Mouse (Mus musculus) cortical plate, adult 2 months (tissue): ENCODE data around the gene Kif28.

Source experiments
- CTCF ChIP-seq: fragments of 200-500 bp; IDR thresholded peaks from 2 replicates; pipeline ENCODE4 v1.5.1; 2011; ENCODE audit warnings: mild to moderate bottlenecking, control low read depth, low read length; ENCODE audit not compliant: insufficient read depth; ENCODE audit errors: extremely low read depth
- POLR2A ChIP-seq: fragments of 200-500 bp; IDR thresholded peaks from 2 replicates; pipeline ENCODE4 v1.6.1; 2011; ENCODE audit warnings: mild to moderate bottlenecking, low read length, control low read depth; ENCODE audit not compliant: insufficient read depth; ENCODE audit errors: extremely low read depth

DNA sequence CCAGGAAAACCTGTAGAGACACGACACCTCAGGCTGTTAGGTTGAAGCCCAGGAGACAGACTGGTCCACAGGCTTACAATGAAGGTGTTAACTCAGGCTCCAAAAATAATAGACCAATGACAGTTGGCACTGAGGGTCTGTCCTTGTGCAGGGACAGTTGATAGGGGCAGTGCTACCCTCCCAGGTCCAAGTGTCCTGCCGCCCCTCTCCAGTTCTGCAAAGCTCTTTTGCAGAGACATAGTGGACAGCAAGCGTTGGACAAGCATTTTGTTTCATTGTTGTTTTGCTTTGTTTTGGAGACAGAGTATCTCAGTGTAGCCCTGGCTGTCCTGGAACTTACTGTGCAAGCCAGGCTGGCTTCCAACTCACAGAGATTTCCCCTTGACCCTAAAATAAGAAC lies 13.7 kb downstream of the Kif28 start:
- no peak for TF ChIP-seq POLR2A
- TF ChIP-seq CTCF: no peak
